Mouse (Mus musculus) heart, embryonic 12.5 days (tissue): ENCODE results near the gene Gm21885. TPM values are rescaled to one million over a fixed set of nuclear protein-coding genes. Genes with fewer than 3 reads are reported as not detected.
"Not testable (repeated sequence)": the region's sequence is repeated elsewhere in the genome, so short reads cannot be mapped to it uniquely, and the experiment has no call there.

ENCODE experiments used
- ATAC-seq: fragments of 200-750 bp; cut with Nextera tagmentation; 2 replicates; pipeline ENCODE4 v1.8.0; 2017; ENCODE audit warnings: moderate TSS enrichment, moderate library complexity; ENCODE audit not compliant: insufficient number of reproducible peaks, low FRiP score
- H3K27ac ChIP-seq: fragments of 300-500 bp; sonication (generic); 2 replicates; pipeline ENCODE4 v1.5.1; 2016; ENCODE audit warnings: mild to moderate bottlenecking, moderate library complexity; ENCODE audit not compliant: poor library complexity, severe bottlenecking
- H3K27me3 ChIP-seq: fragments of 300-500 bp; sonication (generic); replicated peaks from 2 replicates; pipeline ENCODE4 v1.6.1; 2016; ENCODE audit warnings: mild to moderate bottlenecking, moderate library complexity
- H3K36me3 ChIP-seq: fragments of 300-500 bp; sonication (generic); 2 replicates; pipeline ENCODE4 v1.6.1; 2016; ENCODE audit warnings: mild to moderate bottlenecking, moderate library complexity
- H3K4me1 ChIP-seq: fragments of 300-500 bp; sonication (generic); replicated peaks from 2 replicates; pipeline ENCODE4 v1.6.1; 2016; ENCODE audit warnings: mild to moderate bottlenecking
- H3K4me2 ChIP-seq: fragments of 300-500 bp; sonication (generic); 2 replicates; pipeline ENCODE4 v1.6.1; 2016; ENCODE audit warnings: mild to moderate bottlenecking, moderate library complexity
- H3K4me3 ChIP-seq: fragments of 300-500 bp; sonication (generic); 2 replicates; pipeline ENCODE4 v1.5.1; 2016; ENCODE audit warnings: mild to moderate bottlenecking
- H3K9ac ChIP-seq: fragments of 300-500 bp; sonication (generic); 2 replicates; pipeline ENCODE4 v1.6.1; 2016; ENCODE audit warnings: mild to moderate bottlenecking, moderate library complexity
- H3K9me3 ChIP-seq: fragments of 300-500 bp; sonication (generic); replicated peaks from 2 replicates; pipeline ENCODE4 v1.6.1; 2016; ENCODE audit warnings: mild to moderate bottlenecking, moderate library complexity
- WGBS: fragments of 180-500 bp; shearing (Covaris S2); methylation state at CpG from one replicate; pipeline ENCODE4 v1.1.7; 2016; 5-methylcytosine and 5-hydroxymethylcytosine counted together
- polyA plus RNA-seq: library from polyadenylated mRNA; unstranded; fragments of >200 nt; fragmentation: Nextera tagmentation; extraction: Ambion mirVana; gene quantifications from 2 replicates; pipeline ENCODE4 v1.2.1, GENCODE M21; 2016

Gm21885 gene
- polyA plus RNA-seq, 1 experiment from 2014 or later, result not detected

GRCm38 (mm10) chr11:94245955-94246788 is 35.5 kb upstream of the Gm21885 start, which contains the start of gene Wfikkn2:
Gene Wfikkn2 (minus strand): TSS chr11:94246005.
- Histone ChIP-seq H3K27ac (no peak within 1 kb of the TSS), H3K4me1 (peaks cover 32% of the 10 kb centered on the region), H3K9me3 (no peaks in the 10 kb centered on the region), H3K9ac (0 out of 2 replicates have a peak within 1 kb of the TSS, but pooled peaks have one; percentile 13), H3K27me3 (peaks cover 16% of the 10 kb centered on the region; the same call in 1 of the 2 replicates), H3K4me3 (no peak within 1 kb of the TSS), H3K4me2 (no peak within 1 kb of the TSS), H3K36me3 (no peaks in the 10 kb centered on the region)
- 54% methylated on average over 17 of the region's 17 CpGs for WGBS
- ATAC-seq, result peak; percentile 33; the same call in 1 of the 2 replicates

DNA sequence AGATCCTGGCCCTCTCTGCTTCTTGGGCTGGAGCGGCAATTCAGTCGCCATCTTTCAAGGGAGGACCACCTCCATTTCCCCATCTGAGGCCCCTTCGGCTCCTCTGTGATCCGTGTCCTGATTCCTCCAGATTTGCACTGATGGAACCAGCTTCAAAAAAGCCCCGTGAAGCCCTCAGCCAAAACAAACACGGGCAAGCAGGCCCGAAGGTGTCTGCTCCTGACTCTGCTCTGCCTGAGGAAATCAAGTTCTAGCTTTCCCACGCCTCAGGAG is 34.9 kb upstream of the Gm21885 start:
- H3K9me3 ChIP-seq, result no peaks in the 10 kb centered on the region
- no peak overlapping the region for H3K4me3 ChIP-seq
- H3K27me3 ChIP-seq, result peaks cover 11% of the 10 kb centered on the region; the same call in 1 of the 2 replicates
- 0 out of 2 replicates have a peak overlapping the region, but pooled peaks have one; percentile 13 for H3K9ac ChIP-seq
- H3K4me1 ChIP-seq, result peaks cover 32% of the 10 kb centered on the region
- no peak overlapping the region for H3K27ac ChIP-seq
- no peak overlapping the region for H3K4me2 ChIP-seq
- ATAC-seq, result no peak
- H3K36me3 ChIP-seq, result no peaks in the 10 kb centered on the region
- 66% methylated on average over 8 of the region's 8 CpGs for WGBS

GRCm38 (mm10) chr11:94253156-94253555 is 28.5 kb upstream of the Gm21885 start:
- no peaks in the 10 kb centered on the region for H3K27me3 ChIP-seq
- H3K36me3 ChIP-seq, result no peaks in the 10 kb centered on the region
- 0 out of 2 replicates have a peak, but pooled peaks cover 4% of the 10 kb centered on the region for H3K4me1 ChIP-seq
- no peak for ATAC-seq
- no peak overlapping the region for H3K9ac ChIP-seq
- no peak overlapping the region for H3K4me2 ChIP-seq
- H3K9me3 ChIP-seq, result peaks cover 6% of the 10 kb centered on the region; the same call in 1 of the 2 replicates
- no peak overlapping the region for H3K27ac ChIP-seq
- 74% methylated on average over 9 of the region's 9 CpGs for WGBS
- H3K4me3 ChIP-seq, result no peak overlapping the region

DNA sequence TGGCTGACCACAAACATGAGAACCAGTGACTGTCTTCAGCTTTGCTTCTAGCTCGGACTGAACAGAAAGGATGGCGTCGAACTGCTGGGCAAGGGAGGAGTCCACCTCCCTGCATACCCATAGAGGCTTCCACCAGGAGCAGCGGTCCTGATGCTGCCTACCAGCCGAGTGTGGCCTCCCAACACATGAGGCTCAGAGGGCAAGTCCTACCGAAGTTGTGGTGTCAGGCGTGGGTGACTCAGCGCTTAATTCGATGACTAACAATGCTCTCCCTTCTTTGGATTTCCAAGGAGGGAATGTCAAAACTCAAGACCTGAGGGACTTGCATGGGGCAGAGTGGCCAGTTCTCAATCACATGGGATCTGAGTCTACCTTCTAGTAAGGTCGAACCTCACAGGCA is 28.0 kb upstream of the Gm21885 start:
- Histone ChIP-seq H3K27ac (no peak overlapping the region), H3K9me3 (peaks cover 6% of the 10 kb centered on the region; the same call in 1 of the 2 replicates), H3K4me3 (no peak overlapping the region), H3K4me2 (no peak overlapping the region), H3K27me3 (no peaks in the 10 kb centered on the region), H3K4me1 (0 out of 2 replicates have a peak, but pooled peaks cover 4% of the 10 kb centered on the region), H3K9ac (no peak overlapping the region), H3K36me3 (no peaks in the 10 kb centered on the region)
- ATAC-seq, result no peak
- 84% methylated on average over 10 of the region's 10 CpGs for WGBS

GRCm38 (mm10) chr11:94255733-94256132 is 25.9 kb upstream of the Gm21885 start:
- H3K4me1 ChIP-seq, result 0 out of 2 replicates have a peak, but pooled peaks cover 4% of the 10 kb centered on the region
- no peak overlapping the region for H3K4me3 ChIP-seq
- no peaks in the 10 kb centered on the region for H3K36me3 ChIP-seq
- H3K27me3 ChIP-seq, result no peaks in the 10 kb centered on the region
- H3K9ac ChIP-seq, result no peak overlapping the region
- 66% methylated on average over 5 of the region's 5 CpGs for WGBS
- H3K27ac ChIP-seq, result no peak overlapping the region
- no peak overlapping the region for H3K4me2 ChIP-seq
- peaks cover 6% of the 10 kb centered on the region; the same call in 1 of the 2 replicates for H3K9me3 ChIP-seq
- ATAC-seq, result no peak

GRCm38 (mm10) chr11:94257987-94258386 is 23.7 kb upstream of the Gm21885 start:
- H3K4me2 ChIP-seq, result no peak overlapping the region
- no peak overlapping the region for H3K4me3 ChIP-seq
- 0 out of 2 replicates have a peak, but pooled peaks cover 4% of the 10 kb centered on the region for H3K4me1 ChIP-seq
- H3K36me3 ChIP-seq, result no peaks in the 10 kb centered on the region
- ATAC-seq, result no peak
- H3K27ac ChIP-seq, result no peak overlapping the region
- peaks cover 6% of the 10 kb centered on the region; the same call in 1 of the 2 replicates for H3K9me3 ChIP-seq
- no peak overlapping the region for H3K9ac ChIP-seq
- WGBS, result 64% methylated on average over 14 of the region's 14 CpGs
- no peaks in the 10 kb centered on the region for H3K27me3 ChIP-seq

- H3K36me3 ChIP-seq, result no peaks in the 10 kb centered on the region
- no peak overlapping the region for H3K4me3 ChIP-seq
- no peak overlapping the region for H3K4me2 ChIP-seq
- peaks cover 6% of the 10 kb centered on the region; the same call in 1 of the 2 replicates for H3K4me1 ChIP-seq
- no peak overlapping the region for H3K9ac ChIP-seq
- no peaks in the 10 kb centered on the region for H3K27me3 ChIP-seq
- 79% methylated on average over 4 of the region's 4 CpGs for WGBS
- ATAC-seq, result no peak
- H3K27ac ChIP-seq, result no peak overlapping the region; the same call in 1 of the 2 replicates
- H3K9me3 ChIP-seq, result peaks cover 6% of the 10 kb centered on the region; the same call in 1 of the 2 replicates
These were observed 21.9 kb upstream of the Gm21885 start for GRCm38 (mm10) chr11:94259814-94260213.

DNA sequence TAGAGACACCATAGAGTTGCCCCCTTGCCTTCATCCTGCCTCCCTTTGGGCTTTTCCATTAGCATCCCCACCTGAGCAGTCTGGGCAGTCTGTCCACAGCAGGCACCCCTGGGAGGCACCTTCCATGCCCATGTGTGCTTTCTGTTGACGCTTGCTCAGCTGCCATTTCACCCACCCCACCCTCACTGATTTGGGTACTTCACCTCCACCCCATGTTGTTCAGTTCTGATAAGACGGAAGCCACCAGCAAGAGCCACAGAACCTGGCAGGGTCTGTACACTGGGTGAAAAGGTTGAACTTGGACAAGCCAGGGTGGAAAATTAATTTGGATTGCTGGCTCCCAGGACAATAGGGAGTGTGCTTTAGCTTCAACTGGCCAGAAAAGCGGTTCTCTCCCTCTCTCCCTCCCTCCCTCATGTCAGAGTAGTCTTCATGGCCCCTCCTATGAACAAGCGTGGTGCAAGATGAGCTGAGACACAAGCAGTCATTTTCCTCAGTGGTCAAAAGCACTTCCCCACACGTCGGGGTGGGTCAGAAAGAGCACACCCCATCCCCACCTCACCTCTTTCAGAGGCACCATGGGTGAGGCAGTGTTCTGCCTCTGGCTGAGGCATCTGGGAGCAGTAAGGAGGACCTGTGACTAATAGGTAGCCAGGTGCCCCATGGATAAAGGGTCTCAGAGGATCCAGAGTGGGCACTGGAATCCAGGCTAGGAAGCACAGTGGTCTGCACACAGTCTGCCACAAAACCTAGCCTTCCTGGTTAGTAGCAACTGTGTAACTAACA is 19.9 kb upstream of the Gm21885 start:
- Histone ChIP-seq H3K4me3 (no peak overlapping the region), H3K27me3 (no peaks in the 10 kb centered on the region), H3K36me3 (no peaks in the 10 kb centered on the region), H3K4me2 (no peak overlapping the region), H3K9ac (no peak overlapping the region), H3K9me3 (peaks cover 6% of the 10 kb centered on the region; the same call in 1 of the 2 replicates), H3K4me1 (peaks cover 9% of the 10 kb centered on the region; the same call in 1 of the 2 replicates), H3K27ac (no peak overlapping the region)
- ATAC-seq, result no peak
- 63% methylated on average over 6 of the region's 6 CpGs for WGBS

DNA sequence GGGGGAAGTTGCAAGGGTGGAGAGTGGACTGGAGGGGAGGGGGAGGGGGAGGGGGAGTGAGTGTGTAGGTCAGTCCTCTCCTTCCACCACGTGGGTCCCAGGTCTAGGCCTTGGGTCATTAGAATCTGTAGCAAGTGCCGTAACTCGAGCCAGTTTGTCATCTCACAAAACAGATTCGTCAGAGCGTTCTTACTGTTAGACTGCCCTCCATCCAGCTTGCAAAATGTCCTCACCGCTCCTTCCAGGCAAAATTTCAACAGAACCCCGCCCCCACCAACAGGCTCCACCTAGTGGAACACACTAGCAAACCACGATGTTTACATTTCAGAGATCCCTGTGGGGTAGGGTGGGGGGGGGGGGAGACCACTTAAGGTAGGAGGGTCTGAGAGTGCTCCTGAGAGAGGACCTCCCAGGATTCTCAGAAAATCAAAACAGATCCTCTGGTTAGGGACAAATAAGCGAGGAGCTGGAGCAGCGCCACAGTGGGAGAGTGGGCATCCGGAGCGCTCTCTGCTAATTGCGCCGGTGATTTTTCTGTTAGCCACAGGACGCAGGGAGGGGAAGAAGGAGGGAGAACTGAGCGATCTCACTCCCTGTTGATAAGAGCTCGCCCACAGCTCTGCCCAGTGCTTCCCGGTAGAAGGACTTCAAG is 16.4 kb upstream of the Gm21885 start:
- H3K9me3 ChIP-seq, result no peaks in the 10 kb centered on the region
- H3K36me3 ChIP-seq, result no peaks in the 10 kb centered on the region
- H3K4me3 ChIP-seq, result peak overlapping the region; percentile 47
- ATAC-seq, result peak; percentile 77
- under 1% methylated on average over 18 of the region's 18 CpGs for WGBS
- H3K4me2 ChIP-seq, result peak overlapping the region; percentile 74
- H3K9ac ChIP-seq, result no peak overlapping the region
- peak overlapping the region; percentile 26 for H3K27ac ChIP-seq
- H3K27me3 ChIP-seq, result no peaks in the 10 kb centered on the region
- peaks cover 5% of the 10 kb centered on the region; the same call in 1 of the 2 replicates for H3K4me1 ChIP-seq

DNA sequence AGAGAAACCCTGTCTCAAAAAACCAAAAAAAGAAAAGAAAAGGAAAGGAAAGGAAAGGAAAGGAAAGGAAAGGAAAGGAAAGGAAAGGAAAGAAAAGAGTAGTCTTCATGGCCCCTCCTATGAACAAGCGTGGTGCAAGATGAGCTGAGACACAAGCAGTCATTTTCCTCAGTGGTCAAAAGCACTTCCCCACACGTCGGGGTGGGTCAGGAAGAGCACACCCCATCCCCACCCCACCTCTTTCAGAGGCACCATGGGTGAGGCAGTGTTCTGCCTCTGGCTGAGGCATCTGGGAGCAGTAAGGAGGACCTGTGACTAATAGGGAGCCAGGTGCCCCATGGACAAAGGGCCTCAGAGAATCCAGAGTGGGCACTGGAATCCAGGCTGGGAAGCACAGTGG is 15.5 kb upstream of the Gm21885 start:
- not testable (repeated sequence) for H3K9ac ChIP-seq, H3K27ac ChIP-seq, H3K4me3 ChIP-seq, H3K9me3 ChIP-seq, H3K4me1 ChIP-seq, ATAC-seq, H3K27me3 ChIP-seq, H3K4me2 ChIP-seq, H3K36me3 ChIP-seq
- WGBS, result 57% methylated on average over 3 of the region's 3 CpGs

GRCm38 (mm10) chr11:94268761-94269160 is 12.9 kb upstream of the Gm21885 start:
- no peak for ATAC-seq

More at GRCm38 (mm10) chr11:94268761-94269160, 12.9 kb upstream of the Gm21885 start:
- Histone ChIP-seq H3K4me2 (no peak overlapping the region), H3K36me3 (no peaks in the 10 kb centered on the region), H3K9ac (no peak overlapping the region), H3K4me1 (peaks cover 5% of the 10 kb centered on the region), H3K4me3 (no peak overlapping the region), H3K27me3 (no peaks in the 10 kb centered on the region), H3K9me3 (no peaks in the 10 kb centered on the region), H3K27ac (no peak overlapping the region)
